Mouse (Mus musculus) midbrain, postnatal 0 days (tissue): ENCODE data around the gene Serpinb9c. TPM values are rescaled to one million over a fixed set of nuclear protein-coding genes. Genes with fewer than 3 reads are reported as not detected.

Source experiments
- ATAC-seq: fragments of 200-750 bp; cut with Nextera tagmentation; 2 replicates; pipeline ENCODE4 v1.8.0; 2017; ENCODE audit warnings: moderate number of reproducible peaks, mild to moderate bottlenecking, moderate TSS enrichment, moderate library complexity; ENCODE audit not compliant: low FRiP score
- DNase-seq: peaks from one replicate; pipeline ENCODE4 v3.0.0-alpha.2; 2015; ENCODE audit warnings: low spot score
- H3K27ac ChIP-seq: fragments of 300-500 bp; sonication (generic); 2 replicates; pipeline ENCODE4 v1.5.1; 2014; ENCODE audit warnings: low read depth, mild to moderate bottlenecking, low read length, mixed read lengths
- H3K27me3 ChIP-seq: fragments of 300-500 bp; sonication (generic); 2 replicates; pipeline ENCODE4 v1.6.1; 2014; ENCODE audit warnings: low read length, control low read depth, mixed read lengths; ENCODE audit not compliant: insufficient read depth
- H3K36me3 ChIP-seq: fragments of 300-500 bp; sonication (generic); 2 replicates; pipeline ENCODE4 v1.6.1; 2014; ENCODE audit warnings: low read length, control low read depth, mixed read lengths; ENCODE audit not compliant: insufficient read depth
- H3K4me1 ChIP-seq: fragments of 300-500 bp; sonication (generic); 2 replicates; pipeline ENCODE4 v1.6.1; 2014; ENCODE audit warnings: mild to moderate bottlenecking, control low read depth, antibody characterized with exemption, low read length, mixed read lengths; ENCODE audit not compliant: insufficient read depth
- H3K4me2 ChIP-seq: fragments of 300-500 bp; sonication (generic); 2 replicates; pipeline ENCODE4 v1.6.1; 2014; ENCODE audit warnings: low read depth, mild to moderate bottlenecking, low read length, mixed read lengths; ENCODE audit not compliant: poor library complexity, severe bottlenecking
- H3K4me3 ChIP-seq: fragments of 300-500 bp; sonication (generic); 2 replicates; pipeline ENCODE4 v1.5.1; 2014; ENCODE audit warnings: low read depth, mild to moderate bottlenecking, low read length, moderate library complexity
- H3K9ac ChIP-seq: fragments of 300-500 bp; sonication (generic); replicated peaks from 2 replicates; pipeline ENCODE4 v1.6.1; 2014; ENCODE audit warnings: mild to moderate bottlenecking, low read length, moderate library complexity, mixed read lengths; ENCODE audit not compliant: poor library complexity, severe bottlenecking
- H3K9me3 ChIP-seq: fragments of 300-500 bp; sonication (generic); 2 replicates; pipeline ENCODE4 v1.6.1; 2016; ENCODE audit warnings: low read length, control low read depth
- CTCF ChIP-seq: IDR thresholded peaks from 2 replicates; pipeline ENCODE4 v1.5.1; 2016; ENCODE audit warnings: antibody characterized with exemption, mild to moderate bottlenecking
- WGBS: fragments of 180-500 bp; shearing (Covaris S2); extraction: QIAGEN DNeasy Blood & Tissue Kit; methylation state at CpG from one replicate; pipeline ENCODE4 v1.1.7; 2014; 5-methylcytosine and 5-hydroxymethylcytosine counted together
- polyA plus RNA-seq: library from polyadenylated mRNA; unstranded; fragments of >200 nt; fragmentation: Nextera tagmentation; extraction: Ambion mirVana; gene quantifications from 2 replicates; pipeline ENCODE4 v1.2.1, GENCODE M21; 2015
- total RNA-seq: library from RNA; depleted of rRNA; stranded (reverse); fragments of >200 nt; gene quantifications from 2 replicates; pipeline ENCODE4 v1.2.3, GENCODE M21; 2014; rRNA removed

The Serpinb9c gene
- total and polyA plus RNA-seq, 2 experiments from 2014 or later, result not detected

- TF ChIP-seq CTCF, result no peak
- 66% methylated on average over 3 of the region's 3 CpGs for WGBS
- Histone ChIP-seq H3K4me2 (no peak overlapping the region), H3K27me3 (no peaks in the 10 kb centered on the region), H3K27ac (no peak overlapping the region), H3K9me3 (no peaks in the 10 kb centered on the region), H3K4me1 (no peaks in the 10 kb centered on the region), H3K36me3 (no peaks in the 10 kb centered on the region), H3K4me3 (no peak overlapping the region), H3K9ac (no peak overlapping the region)
- ATAC-seq, result no peak
- DNase-seq, result no peak
Observed at GRCm38 (mm10) chr13:33113054-33113453, 46.5 kb downstream of the Serpinb9c start.

- H3K4me1 ChIP-seq, result no peaks in the 10 kb centered on the region
- H3K9me3 ChIP-seq, result no peaks in the 10 kb centered on the region
- H3K27me3 ChIP-seq, result no peaks in the 10 kb centered on the region
- no peak for ATAC-seq
- no peak for TF ChIP-seq CTCF
- H3K36me3 ChIP-seq, result no peaks in the 10 kb centered on the region
- H3K9ac ChIP-seq, result no peak overlapping the region
- DNase-seq, result no peak
- H3K4me3 ChIP-seq, result no peak overlapping the region
- no peak overlapping the region for H3K27ac ChIP-seq
- H3K4me2 ChIP-seq, result no peak overlapping the region
Observed at GRCm38 (mm10) chr13:33105626-33106025, 53.9 kb downstream of the Serpinb9c start.

Other genes with a start within 250 kb of the Serpinb9c start
- 1.4 and 3.1 TPM in 2 replicates for gene Serpinb6b, start 194.5 kb downstream of the Serpinb9c start, total RNA-seq
- 2.5 and 3.1 TPM in 2 replicates for gene Serpinb6b, start 194.5 kb downstream of the Serpinb9c start, polyA plus RNA-seq
- gene Serpinb9, start 156.5 kb downstream of the Serpinb9c start, total RNA-seq, result 1.6 and 3.2 TPM in 2 replicates
- gene Serpinb9, start 156.5 kb downstream of the Serpinb9c start, polyA plus RNA-seq, result 2.9 and 3.0 TPM in 2 replicates
- 0.66 TPM in 1 of 2 replicates, not detected in the other for gene Serpinb9b, start 132.3 kb downstream of the Serpinb9c start, total RNA-seq
- 0.20 and 0.36 TPM in 2 replicates for gene Serpinb9b, start 132.3 kb downstream of the Serpinb9c start, polyA plus RNA-seq
- 1.8 and 3.1 TPM in 2 replicates for gene Serpinb1b, start 81.2 kb downstream of the Serpinb9c start, total RNA-seq
- 1.6 and 2.3 TPM in 2 replicates for gene Serpinb1b, start 81.2 kb downstream of the Serpinb9c start, polyA plus RNA-seq
- not detected in 2 replicates for gene Serpinb9d, start 33.2 kb upstream of the Serpinb9c start, total RNA-seq
- gene Serpinb9d, start 33.2 kb upstream of the Serpinb9c start, polyA plus RNA-seq, result not detected in 2 replicates
- gene Serpinb9e, start 89.9 kb upstream of the Serpinb9c start, total RNA-seq, result not detected in 2 replicates
- not detected in 2 replicates for gene Serpinb9e, start 89.9 kb upstream of the Serpinb9c start, polyA plus RNA-seq
- not detected in 2 replicates for gene Serpinb9f, start 164.3 kb upstream of the Serpinb9c start, total RNA-seq
- not detected in 2 replicates for gene Serpinb9f, start 164.3 kb upstream of the Serpinb9c start, polyA plus RNA-seq
- gene Gm11397, start 236.0 kb upstream of the Serpinb9c start, total RNA-seq, result not detected in 2 replicates
- not detected in 2 replicates for gene Gm11397, start 236.0 kb upstream of the Serpinb9c start, polyA plus RNA-seq